In the genomic region with DNA sequence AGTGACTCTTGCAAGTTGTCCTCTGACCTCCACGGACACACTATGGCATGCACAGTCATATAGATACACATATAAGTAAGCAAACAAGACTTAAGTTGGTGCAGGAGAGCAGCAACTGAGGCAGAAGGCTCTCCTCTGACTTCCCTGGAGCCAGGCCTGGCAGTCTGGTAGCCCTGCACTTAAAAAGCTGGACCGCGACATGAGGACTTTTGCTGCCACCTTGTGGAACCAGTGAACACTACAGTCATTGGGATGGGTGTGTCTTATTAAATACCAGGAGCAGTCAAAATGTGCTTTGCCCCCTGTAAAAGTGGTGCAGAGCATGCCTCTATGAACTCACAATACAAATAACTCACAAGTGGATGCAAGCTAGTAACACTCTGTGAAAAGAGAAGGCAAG, we compare ENCODE assay signal across 9 mouse cellular contexts. TPM values are rescaled to one million over a fixed set of nuclear protein-coding genes. Genes with fewer than 3 reads are reported as not detected.
DNase-seq lines count a peak whose midpoint lies in the region; ATAC-seq and TF ChIP-seq lines count a peak whose summit lies in the region.
"Had no signal": no experiment of that assay in that cellular context is flagged by ENCODE, and none has a peak within 500 bp of the region (broad histone marks: within the 10 kb centered on the region; RNA-seq: fewer than 3 reads in every experiment).

No protein-coding gene starts in this region.

- H3K9ac ChIP-seq in forebrain, embryonic 13.5 days: no peak overlapping the region
- H3K9ac ChIP-seq: limb, embryonic 15.5 days had no signal

- H3K9me3 ChIP-seq in G1E (replicated peaks): no peaks in the 10 kb centered on the region
- no peaks in the 10 kb centered on the region for H3K9me3 ChIP-seq in forebrain, embryonic 13.5 days (replicated peaks)
- no peaks in the 10 kb centered on the region for H3K9me3 ChIP-seq in hindbrain, embryonic 10.5 days
- H3K9me3 ChIP-seq: limb, embryonic 15.5 days had no signal

- H3K36me3 ChIP-seq in G1E (replicated peaks): no peaks in the 10 kb centered on the region
- H3K36me3 ChIP-seq in forebrain, embryonic 13.5 days (ENCODE audit: poor library complexity, severe bottlenecking): peaks cover 27% of the 10 kb centered on the region
- peaks cover 36% of the 10 kb centered on the region for H3K36me3 ChIP-seq in hindbrain, embryonic 10.5 days
- H3K36me3 ChIP-seq: limb, embryonic 15.5 days had no signal

- peak; percentile 70 for DNase-seq in G1E (ENCODE audit: low spot score)
- peak; percentile 86 for DNase-seq in c-Kit-positive CD71-positive TER-119-negative erythroid progenitor cells, embryonic 14.5 days (ENCODE audit: low read depth)
- DNase-seq in hindbrain, embryonic 10.5 days (ENCODE audit: low spot score): peak; percentile 89
- DNase-seq in layer of hippocampus, postnatal 10 days (ENCODE audit: low spot score in 2 of 2): peak; percentile 91 to 92
- peak; percentile 91 for DNase-seq in lung, postnatal 10 days
- DNase-seq in ovary, postnatal 36 days (ENCODE audit: low spot score): peak; percentile 72
- peak; percentile 39 to 63 for DNase-seq in thymus, postnatal 10 days (ENCODE audit: low spot score in 2 of 2)

- H3K27ac ChIP-seq in forebrain, embryonic 13.5 days: no peak overlapping the region
- H3K27ac ChIP-seq in hindbrain, embryonic 10.5 days: peak overlapping the region; percentile 29; the same call in 1 of the 2 replicates
- H3K27ac ChIP-seq: limb, embryonic 15.5 days had no signal

- no peak overlapping the region for H3K4me2 ChIP-seq in forebrain, embryonic 13.5 days
- H3K4me2 ChIP-seq: limb, embryonic 15.5 days had no signal

- ATAC-seq in G1E (ENCODE audit: extremely low read depth, insufficient number of reproducible peaks, low FRiP score, poor library complexity, severe bottlenecking): no peak
- peak; percentile 66 for ATAC-seq in forebrain, embryonic 13.5 days

- H3K4me3 ChIP-seq in G1E (ENCODE audit: low read depth, low read length): no peak overlapping the region
- H3K4me3 ChIP-seq in forebrain, embryonic 13.5 days: no peak overlapping the region
- H3K4me3 ChIP-seq in hindbrain, embryonic 10.5 days: no peak overlapping the region
- H3K4me3 ChIP-seq: limb, embryonic 15.5 days had no signal

- WGBS in forebrain, embryonic 13.5 days: 0% methylated on average over 3 of the region's 3 CpGs
- 5% methylated on average over 3 of the region's 3 CpGs for WGBS in hindbrain, embryonic 10.5 days

- H3K4me1 ChIP-seq in G1E (ENCODE audit: insufficient read depth, low read depth, low read length): no peaks in the 10 kb centered on the region
- H3K4me1 ChIP-seq in forebrain, embryonic 13.5 days: peaks cover 13% of the 10 kb centered on the region
- peaks cover 77% of the 10 kb centered on the region for H3K4me1 ChIP-seq in hindbrain, embryonic 10.5 days (replicated peaks)

- TF ChIP-seq CTCF in G1E (IDR thresholded peaks at IDR 0.05; ENCODE audit: low read depth, low read length): peak; percentile 74

- peaks cover 21% of the 10 kb centered on the region for H3K27me3 ChIP-seq in G1E (ENCODE audit: insufficient read depth, low read length)
- H3K27me3 ChIP-seq in forebrain, embryonic 13.5 days: no peaks in the 10 kb centered on the region; the same call in 1 of the 2 replicates
- H3K27me3 ChIP-seq in hindbrain, embryonic 10.5 days (ENCODE audit: insufficient read depth, poor library complexity, severe bottlenecking): no peaks in the 10 kb centered on the region
- H3K27me3 ChIP-seq: limb, embryonic 15.5 days had no signal

RNA-seq across cellular contexts. Expression of gene Parp16, which starts 6.6 kb away (rescaled TPM):
- total RNA-seq in G1E (2014; fragmentation: Nextera tagmentation): 14.8 and 19.5 TPM in 2 replicates
- 7.7 and 7.8 TPM in 2 replicates for total RNA-seq in G1E (2017)
- polyA plus RNA-seq in G1E (2012): 15.9 and 19.4 TPM in 2 replicates
- 5.1 and 6.1 TPM in 2 replicates for polyA plus RNA-seq in forebrain, embryonic 13.5 days (2015; fragmentation: Nextera tagmentation; extraction: Ambion mirVana)
- 7.7 and 8.0 TPM in 2 replicates for polyA plus RNA-seq in hindbrain, embryonic 10.5 days (2016; fragmentation: Nextera tagmentation; extraction: Ambion mirVana)
- 1 to 10 TPM; 4.5 to 5.6 TPM for total RNA-seq in layer of hippocampus, postnatal 10 days (2021)

RNA-seq across cellular contexts. Expression of gene Igdcc3, which starts 47.6 kb away (rescaled TPM):
- total RNA-seq in G1E (2014; fragmentation: Nextera tagmentation): not detected in 2 replicates
- total RNA-seq in G1E (2017): 0.49 TPM in 1 of 2 replicates, not detected in the other
- not detected in 2 replicates for polyA plus RNA-seq in G1E (2012)
- polyA plus RNA-seq in forebrain, embryonic 13.5 days (2015; fragmentation: Nextera tagmentation; extraction: Ambion mirVana): 13.2 and 16.0 TPM in 2 replicates
- polyA plus RNA-seq in hindbrain, embryonic 10.5 days (2016; fragmentation: Nextera tagmentation; extraction: Ambion mirVana): 218 and 357 TPM in 2 replicates
- total RNA-seq in layer of hippocampus, postnatal 10 days (2021): 1 to 10 TPM; 5.4 to 7.1 TPM

Comparison
In these comparisons a context has a peak if more than half of its experiments do, and no peak if none do; other contexts are left out.
1. RNA of gene Igdcc3, which starts 47.6 kb away (polyA plus RNA-seq): 218 to 357 TPM in hindbrain, embryonic 10.5 days; 13.2 to 16.0 TPM in forebrain, embryonic 13.5 days and not detected in G1E; every median in the first group is over 10 times any median in the second.
2. Peak in every context shown above with its lines, with median percentiles within 50 percentile points of each other: DNase-seq.